Mouse (Mus musculus): ENCODE data around the gene Cdc42ep2. TPM values are rescaled to one million over a fixed set of nuclear protein-coding genes. Genes with fewer than 3 reads are reported as not detected.
A peak's percentile ranks its signal among the peaks of the same experiment; 100 is the strongest.

The Cdc42ep2 gene
- total RNA-seq, 2 experiments from 2014 or later, result 6.0 to 6.2 TPM

DNA sequence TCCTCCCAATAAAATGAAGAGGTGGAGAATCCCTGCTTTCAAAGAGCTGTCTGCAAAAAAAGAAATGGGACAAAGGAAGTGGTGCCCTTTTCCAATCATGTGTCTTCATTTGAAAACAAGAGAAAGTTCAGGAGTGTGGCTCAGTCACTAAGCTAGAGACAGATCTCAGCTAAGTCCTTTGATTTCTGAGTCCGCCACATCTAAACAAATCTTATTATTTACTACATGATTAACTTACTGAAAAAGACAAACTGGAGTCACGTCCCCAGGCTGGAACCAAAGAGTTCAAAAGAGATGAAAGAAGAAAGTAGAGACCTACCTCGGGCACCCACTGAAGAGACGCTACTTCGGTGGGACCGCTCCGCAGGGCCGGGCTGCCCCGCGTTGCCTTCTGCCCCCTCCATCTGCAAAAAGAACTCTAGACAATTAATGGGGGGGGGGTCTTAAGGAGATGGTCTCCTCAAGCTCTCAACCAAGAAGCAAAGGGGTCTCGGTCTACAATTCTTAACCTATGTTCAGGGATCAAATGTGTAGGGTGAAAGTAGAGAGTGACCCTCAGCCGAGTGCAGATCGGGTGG is 50.1 kb downstream of the Cdc42ep2 start:
- no peak for DNase-seq

DNA sequence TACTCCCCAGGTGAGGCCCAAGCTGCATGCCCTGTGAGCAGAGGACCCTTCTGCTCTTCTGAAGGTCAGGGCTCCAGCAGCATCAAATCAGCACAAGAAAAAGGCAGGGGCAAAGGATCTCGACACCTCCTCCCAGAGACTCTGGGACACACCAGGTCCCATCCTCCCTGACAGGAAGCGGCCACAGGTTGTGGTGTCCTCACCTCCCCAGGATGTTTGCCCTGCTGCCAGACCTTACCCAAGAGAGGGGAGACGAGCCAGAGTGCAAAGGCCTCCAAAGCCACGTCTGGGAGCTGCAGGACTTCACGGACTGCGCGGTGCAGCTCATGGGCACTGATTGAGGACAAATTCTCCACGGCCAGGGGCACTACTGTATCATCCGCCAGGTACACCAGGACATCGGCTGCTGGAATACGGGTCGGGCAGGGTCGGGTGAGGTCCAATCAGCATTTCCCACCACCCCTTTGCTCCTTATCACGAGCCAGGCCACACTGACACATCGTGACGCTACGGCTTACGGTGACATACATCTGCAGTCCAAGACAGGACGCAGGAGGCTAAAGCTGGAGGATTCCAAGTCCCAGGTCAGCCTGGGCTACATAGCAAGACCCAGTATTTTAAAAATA is 51.6 kb downstream of the Cdc42ep2 start:
- no peak for DNase-seq

GRCm38 (mm10) chr19:5872528-5872927 is 52.1 kb downstream of the Cdc42ep2 start:
- DNase-seq, result no peak

DNA sequence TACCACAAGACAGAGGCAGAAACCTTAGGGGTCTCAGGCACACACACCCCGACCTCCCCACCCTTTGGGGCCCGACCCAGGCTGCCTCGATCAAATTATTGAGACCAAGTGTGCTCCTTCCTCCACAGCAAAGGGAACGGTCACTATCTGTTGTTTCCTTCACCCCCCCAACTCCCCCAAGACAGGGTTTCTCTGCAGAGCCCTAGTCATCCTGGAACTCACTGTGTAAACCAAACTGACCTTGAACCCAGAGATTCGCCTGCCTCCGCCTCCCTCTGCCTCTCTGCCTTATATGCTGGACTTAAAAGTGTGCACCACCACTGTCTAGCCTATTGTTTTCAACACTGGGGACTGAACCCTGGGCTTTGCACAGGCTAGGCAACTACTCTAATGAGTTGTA is 52.9 kb downstream of the Cdc42ep2 start:
- no peak for DNase-seq

DNA sequence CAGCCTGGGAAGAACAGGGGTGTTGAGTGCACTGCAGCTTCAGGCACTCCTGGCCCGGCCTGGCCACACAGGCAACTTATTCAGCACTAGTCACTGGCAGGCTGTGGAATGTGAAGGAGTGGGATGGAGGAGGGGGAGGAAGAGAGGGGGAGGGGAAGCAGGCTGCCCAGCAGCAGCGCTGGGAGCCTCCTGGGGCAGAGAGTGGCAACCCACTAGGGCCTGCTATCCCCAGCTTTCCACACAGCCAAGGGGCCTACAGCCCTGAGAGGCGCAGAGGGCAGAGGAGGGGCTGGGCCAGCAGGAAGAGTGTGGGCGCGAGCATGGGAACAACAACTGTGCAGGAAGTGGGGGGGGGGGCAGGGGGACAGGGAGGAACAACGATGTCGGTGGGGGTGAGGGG is 53.3 kb downstream of the Cdc42ep2 start:
- DNase-seq, result peak in 1 of 2 experiments; percentile 33

GRCm38 (mm10) chr19:5868096-5868495 is 56.5 kb downstream of the Cdc42ep2 start:
- peak; percentile 48 to 79 for DNase-seq

Other genes with a start within 250 kb of the Cdc42ep2 start
- gene Map3k11, start 236.1 kb downstream of the Cdc42ep2 start, total RNA-seq (2021), result 10 to 100 TPM; 44.7 to 45.8 TPM
- gene Pcnx3, start 235.9 kb downstream of the Cdc42ep2 start, total RNA-seq (2021), result 100 to 1,000 TPM in 1 of 2 experiments, 10 to 100 TPM in 1; 89.5 to 108 TPM
- gene Kcnk7, start 220.4 kb downstream of the Cdc42ep2 start, total RNA-seq (2021), result not detected
- 10 to 100 TPM; 30.8 to 38.3 TPM for gene Ehbp1l1, start 198.5 kb downstream of the Cdc42ep2 start, total RNA-seq (2021)
- gene Fam89b, start 195.2 kb downstream of the Cdc42ep2 start, total RNA-seq (2021), result 10 to 100 TPM; 41.4 to 66.5 TPM
- 100 to 1,000 TPM; 222 to 305 TPM for gene Ltbp3, start 183.9 kb downstream of the Cdc42ep2 start, total RNA-seq (2021)
- gene Scyl1, start 153.4 kb downstream of the Cdc42ep2 start, total RNA-seq (2021), result 100 to 1,000 TPM; 103 to 107 TPM
- gene Frmd8, start 49.5 kb downstream of the Cdc42ep2 start, total RNA-seq (2021), result 10 to 100 TPM; 35.5 to 52.6 TPM
- gene Slc25a45, start 47.0 kb downstream of the Cdc42ep2 start, total RNA-seq (2021), result 10 to 100 TPM in 1 of 2 experiments, 1 to 10 TPM in 1; 9.4 to 33.2 TPM
- 1 to 10 TPM in 1 of 2 experiments, under 1 TPM in 1; 0.92 to 1.4 TPM for gene Tigd3, start 30.7 kb downstream of the Cdc42ep2 start, total RNA-seq (2021)
- gene Dpf2, start 11.8 kb downstream of the Cdc42ep2 start, total RNA-seq (2021), result 100 to 1,000 TPM in 1 of 2 experiments, 10 to 100 TPM in 1; 89.6 to 120 TPM
- gene Pola2, start 39.4 kb upstream of the Cdc42ep2 start, total RNA-seq (2021), result 10 to 100 TPM; 22.9 to 23.7 TPM
- not detected for gene Slc22a20, start 61.3 kb upstream of the Cdc42ep2 start, total RNA-seq (2021)
- 10 to 100 TPM; 27.9 to 35.6 TPM for gene Capn1, start 91.1 kb upstream of the Cdc42ep2 start, total RNA-seq (2021)
- gene Syvn1, start 121.8 kb upstream of the Cdc42ep2 start, total RNA-seq (2021), result 10 to 100 TPM; 57.5 to 61.2 TPM
- 10 to 100 TPM; 58.2 to 58.6 TPM for gene Mrpl49, start 133.0 kb upstream of the Cdc42ep2 start, total RNA-seq (2021)
- 1,000 to 10,000 TPM; 1,081 to 1,082 TPM for gene Fau, start 133.0 kb upstream of the Cdc42ep2 start, total RNA-seq (2021)
- gene Znhit2, start 136.4 kb upstream of the Cdc42ep2 start, total RNA-seq (2021), result 10 to 100 TPM; 29.7 to 34.8 TPM
- gene Tm7sf2, start 143.6 kb upstream of the Cdc42ep2 start, total RNA-seq (2021), result 10 to 100 TPM; 22.9 to 42.0 TPM
- 10 to 100 TPM; 51.9 to 59.8 TPM for gene Vps51, start 152.4 kb upstream of the Cdc42ep2 start, total RNA-seq (2021)
- gene Tmem262, start 155.2 kb upstream of the Cdc42ep2 start, total RNA-seq (2021), result not detected
- under 1 TPM in 1 of 2 experiments, not detected in 1; 0.83 TPM for gene Gm28374, start 157.4 kb upstream of the Cdc42ep2 start, total RNA-seq (2021)
- 10 to 100 TPM; 34.2 to 37.4 TPM for gene Zfpl1, start 160.1 kb upstream of the Cdc42ep2 start, total RNA-seq (2021)
- 1 to 10 TPM; 1.8 to 2.2 TPM for gene Cdca5, start 160.2 kb upstream of the Cdc42ep2 start, total RNA-seq (2021)
- not detected for gene AC131692.1, start 169.6 kb upstream of the Cdc42ep2 start, total RNA-seq (2021)
- gene Naaladl1, start 181.0 kb upstream of the Cdc42ep2 start, total RNA-seq (2021), result under 1 TPM in 1 of 2 experiments, not detected in 1; 0.10 TPM
- gene Sac3d1, start 193.8 kb upstream of the Cdc42ep2 start, total RNA-seq (2021), result 10 to 100 TPM; 15.4 to 17.7 TPM
- gene Snx15, start 203.5 kb upstream of the Cdc42ep2 start, total RNA-seq (2021), result 10 to 100 TPM; 29.0 to 29.2 TPM
- 1 to 10 TPM; 1.2 to 2.0 TPM for gene Batf2, start 216.2 kb upstream of the Cdc42ep2 start, total RNA-seq (2021)
- gene Arl2, start 216.7 kb upstream of the Cdc42ep2 start, total RNA-seq (2021), result 10 to 100 TPM; 80.5 to 81.7 TPM

Data from adrenal gland, postnatal 36 days (tissue).